Mouse (Mus musculus) liver, embryonic 14.5 days (tissue): Measurements from ENCODE around the gene Zwilch.

Source experiments
- CTCF ChIP-seq: IDR thresholded peaks from 2 replicates; pipeline ENCODE4 v1.5.1; 2016; ENCODE audit warnings: antibody characterized with exemption, low read depth, control low read depth
- EP300 ChIP-seq: IDR thresholded peaks from 2 replicates; pipeline ENCODE4 v1.6.1; 2016; ENCODE audit warnings: antibody characterized with exemption, low read depth

- TF ChIP-seq CTCF (no peak), EP300 (no peak)
These were observed 45.0 kb upstream of the Zwilch start for GRCm38 (mm10) chr9:64217887-64218286.
